Mouse (Mus musculus): ENCODE measurements around the gene Lipo3. TPM values are rescaled to one million over a fixed set of nuclear protein-coding genes. Genes with fewer than 3 reads are reported as not detected.
A peak's percentile ranks its signal among the peaks of the same experiment; 100 is the strongest.
"Not testable (repeated sequence)": the region's sequence is repeated elsewhere in the genome, so short reads cannot be mapped to it uniquely, and the experiment has no call there.

Gene Lipo3
- 11.9 and 12.2 TPM in 2 replicates for polyA plus RNA-seq (2015; fragmentation: Nextera tagmentation; extraction: Ambion mirVana)

DNA sequence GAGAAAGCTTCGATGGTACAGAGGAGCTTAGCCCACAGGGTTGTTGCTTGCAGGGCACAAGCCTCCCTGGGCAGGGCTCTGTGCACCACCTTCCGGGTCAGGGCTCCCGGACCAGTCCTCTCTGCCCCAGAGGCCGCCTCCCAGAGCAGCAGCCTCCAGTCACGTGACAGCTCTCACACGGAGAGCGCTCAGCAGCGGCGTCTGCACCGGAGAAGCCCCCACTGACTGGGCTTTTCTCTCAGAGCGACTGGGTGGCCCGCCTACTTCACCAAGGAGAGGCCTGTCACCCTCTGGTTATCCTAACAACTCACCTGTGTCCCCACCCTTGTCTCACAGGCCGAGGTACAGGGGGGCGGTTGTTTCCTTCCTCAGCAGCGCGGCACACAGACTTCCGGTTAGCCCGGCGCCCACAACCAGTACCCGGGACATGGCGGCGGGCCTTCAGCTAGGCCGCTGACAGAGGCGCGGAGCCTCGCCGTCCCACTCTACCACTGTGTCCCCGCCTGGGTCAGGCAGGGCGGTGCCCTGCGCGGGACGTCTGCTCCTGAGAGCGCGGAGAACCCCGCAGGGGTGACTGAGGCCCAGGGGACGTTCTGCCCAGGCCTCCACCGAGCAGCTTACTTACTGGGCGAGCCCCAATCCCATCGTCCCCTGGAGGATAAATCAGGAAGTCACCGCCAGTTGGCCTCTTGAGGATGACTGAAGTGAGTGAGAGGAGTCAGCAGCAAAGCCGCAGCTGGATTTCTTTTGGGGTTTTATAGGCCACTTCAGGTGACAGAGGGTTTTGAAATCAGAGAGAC lies at the start of gene Lipo3:
Gene Lipo3, minus strand, starts transcription at position 665 of the 800 bp plus-strand sequence.
- H3K36me3 ChIP-seq, result not testable (repeated sequence)
- WGBS, result 30% methylated on average over 13 of the region's 41 CpGs

DNA sequence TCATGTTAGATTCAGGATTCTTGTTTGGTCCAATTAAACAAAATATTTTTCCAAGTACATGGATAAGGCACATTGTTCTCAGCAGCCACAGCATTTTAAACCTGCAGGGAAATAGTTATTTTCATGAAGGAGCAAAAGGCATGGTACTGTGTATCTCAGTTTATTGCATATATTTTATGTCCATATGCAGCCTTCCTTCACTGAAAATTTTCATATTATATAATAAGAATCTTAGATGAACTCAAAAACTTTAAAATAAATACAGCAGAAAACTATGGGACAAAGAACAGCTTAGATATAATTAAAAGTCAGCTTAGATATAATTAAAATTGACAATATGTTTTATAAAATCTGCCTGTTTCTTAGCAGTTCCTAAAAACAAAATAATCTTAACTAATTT lies 25.6 kb upstream of the Lipo3 start, which contains the start of gene Lipo1:
Gene Lipo1, minus strand, starts transcription at position 101 of the 400 bp plus-strand sequence.
- not testable (repeated sequence) for H3K27me3 ChIP-seq; ATAC-seq (ENCODE audit: insufficient number of reproducible peaks, low FRiP score, low TSS enrichment, low read depth); H3K4me1 ChIP-seq; H3K27ac ChIP-seq; H3K4me3 ChIP-seq; H3K36me3 ChIP-seq; H3K9ac ChIP-seq; H3K4me2 ChIP-seq; H3K9me3 ChIP-seq

More for the DNA sequence above, at the start of gene Lipo3:
- H3K9ac ChIP-seq; H3K4me1 ChIP-seq; H3K27me3 ChIP-seq; H3K27ac ChIP-seq; ATAC-seq (ENCODE audit: insufficient number of reproducible peaks, low FRiP score, low TSS enrichment, low read depth); H3K9me3 ChIP-seq: not testable (repeated sequence)
- Histone ChIP-seq H3K4me3 (peak within 1 kb of the TSS; percentile 19; the same call in 1 of the 2 replicates), H3K4me2 (peak within 1 kb of the TSS; percentile 13; the same call in 1 of the 2 replicates)

DNA sequence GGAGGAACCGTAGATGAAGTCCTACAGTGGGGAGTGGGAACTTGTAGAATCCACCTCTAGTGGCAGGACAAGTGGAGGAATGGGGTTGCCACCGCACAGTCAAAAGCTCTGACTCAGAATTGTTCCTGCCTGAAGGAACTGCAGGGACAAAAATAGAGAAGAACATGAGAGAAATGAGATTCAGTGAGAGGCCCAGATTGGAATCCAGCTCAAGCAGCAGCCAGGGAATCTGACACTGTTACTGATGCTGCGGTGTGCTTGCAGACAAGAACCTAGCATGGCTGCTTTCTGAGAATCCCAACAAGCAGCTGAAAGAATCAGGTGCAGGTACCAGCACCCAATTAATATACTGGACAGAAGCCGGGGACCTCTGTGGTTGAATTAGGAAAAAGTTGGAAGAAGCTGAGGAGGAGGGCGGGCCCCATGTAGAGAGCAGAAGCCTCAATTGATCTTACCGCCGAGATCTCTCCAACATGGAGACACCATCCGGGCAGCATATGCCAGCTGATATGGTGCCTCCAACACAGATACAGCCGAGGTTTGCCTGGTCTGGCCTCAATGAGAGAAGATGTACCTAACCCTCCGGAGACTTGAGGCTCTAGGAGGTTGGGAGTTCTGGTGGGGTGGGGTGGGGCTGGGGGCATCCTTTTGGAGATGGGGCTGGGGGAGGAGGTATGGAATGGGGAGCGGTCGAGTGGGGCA lies 25.0 kb upstream of the Lipo3 start:
- no peak overlapping the region for H3K4me3 ChIP-seq
- no peak overlapping the region for H3K4me2 ChIP-seq
- WGBS, result 88% methylated on average over 12 of the region's 12 CpGs
- no peaks in the 10 kb centered on the region for H3K27me3 ChIP-seq
- no peaks in the 10 kb centered on the region for H3K4me1 ChIP-seq
- no peaks in the 10 kb centered on the region for H3K9me3 ChIP-seq
- no peaks in the 10 kb centered on the region for H3K36me3 ChIP-seq
- ATAC-seq (ENCODE audit: insufficient number of reproducible peaks, low FRiP score, low TSS enrichment, low read depth), result no peak
- no peak overlapping the region for H3K9ac ChIP-seq
- H3K27ac ChIP-seq, result no peak overlapping the region

DNA sequence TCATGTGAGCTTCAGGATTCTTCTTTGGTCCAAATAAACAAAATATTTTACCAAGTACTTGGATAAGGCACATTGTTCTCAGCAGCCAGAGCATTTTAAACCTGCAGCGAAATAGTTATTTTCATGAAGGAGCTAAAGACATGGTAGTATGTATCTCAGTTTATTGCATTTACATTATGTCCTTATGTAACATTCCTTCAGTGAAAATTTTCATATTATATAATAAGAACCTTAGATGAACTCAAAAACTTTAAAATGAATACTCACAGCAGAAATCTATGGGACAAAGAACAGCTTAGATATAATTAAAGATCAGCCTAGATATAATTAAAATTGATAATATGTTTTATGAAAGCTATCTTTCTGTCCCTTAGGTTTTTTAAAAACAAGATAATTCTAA lies 10.5 kb downstream of the Lipo3 start, which contains the start of gene Lipo2:
Gene Lipo2, minus strand, starts transcription at position 101 of the 400 bp plus-strand sequence.
- not testable (repeated sequence) for ATAC-seq (ENCODE audit: insufficient number of reproducible peaks, low FRiP score, low TSS enrichment, low read depth); H3K27me3 ChIP-seq; H3K27ac ChIP-seq; H3K9ac ChIP-seq; H3K4me1 ChIP-seq; H3K4me2 ChIP-seq; H3K36me3 ChIP-seq; H3K9me3 ChIP-seq; H3K4me3 ChIP-seq
- 88% methylated on average over 1 of the region's 1 CpGs for WGBS

DNA sequence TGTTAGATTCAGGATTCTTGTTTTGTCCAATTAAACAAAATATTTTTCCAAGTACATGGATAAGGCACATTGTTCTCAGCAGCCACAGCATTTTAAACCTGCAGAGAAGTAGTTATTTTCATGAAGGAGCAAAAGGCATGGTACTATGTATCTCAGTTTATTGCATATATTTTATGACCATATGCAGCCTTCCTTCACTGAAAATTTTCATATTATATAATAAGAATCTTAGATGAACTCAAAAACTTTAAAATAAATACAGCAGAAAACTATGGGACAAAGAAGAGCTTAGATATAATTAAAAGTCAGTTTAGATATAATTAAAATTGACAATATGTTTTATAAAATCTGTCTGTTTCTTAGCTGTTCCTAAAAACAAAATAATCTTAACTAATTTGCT lies 136.6 kb downstream of the Lipo3 start, which contains the start of gene Gm8978:
Gene Gm8978, minus strand, starts transcription at position 101 of the 400 bp plus-strand sequence.
- H3K27ac ChIP-seq; H3K9me3 ChIP-seq; H3K36me3 ChIP-seq; H3K4me3 ChIP-seq; H3K4me2 ChIP-seq; H3K4me1 ChIP-seq; ATAC-seq (ENCODE audit: insufficient number of reproducible peaks, low FRiP score, low TSS enrichment, low read depth); H3K9ac ChIP-seq; H3K27me3 ChIP-seq: not testable (repeated sequence)

DNA sequence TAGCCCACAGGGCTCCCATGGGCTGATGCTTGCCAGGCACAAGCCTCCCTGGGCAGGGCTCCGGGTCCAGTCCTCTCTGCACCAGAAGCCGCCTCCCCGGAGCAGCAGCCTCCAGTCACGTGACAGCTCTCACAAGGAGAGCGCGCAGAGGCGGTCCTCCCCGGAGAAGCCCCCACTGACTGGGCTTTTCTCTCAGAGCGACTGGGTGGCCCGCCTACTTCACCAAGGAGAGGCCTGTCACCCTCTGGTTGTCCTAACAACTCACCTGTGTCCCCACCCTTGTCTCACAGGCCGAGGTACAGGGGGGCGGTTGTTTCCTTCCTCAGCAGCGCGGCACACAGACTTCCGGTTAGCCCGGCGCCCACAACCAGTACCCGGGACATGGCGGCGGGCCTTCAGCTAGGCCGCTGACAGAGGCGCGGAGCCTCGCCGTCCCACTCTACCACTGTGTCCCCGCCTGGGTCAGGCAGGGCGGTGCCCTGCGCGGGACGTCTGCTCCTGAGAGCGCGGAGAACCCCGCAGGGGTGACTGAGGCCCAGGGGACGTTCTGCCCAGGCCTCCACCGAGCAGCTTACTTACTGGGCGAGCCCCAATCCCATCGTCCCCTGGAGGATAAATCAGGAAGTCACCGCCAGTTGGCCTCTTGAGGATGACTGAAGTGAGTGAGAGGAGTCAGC lies 172.0 kb downstream of the Lipo3 start:
- not testable (repeated sequence) for H3K27ac ChIP-seq, H3K36me3 ChIP-seq, H3K9me3 ChIP-seq, H3K27me3 ChIP-seq, H3K4me1 ChIP-seq
- H3K4me3 ChIP-seq, result peak overlapping the region; percentile 40
- 2% methylated on average over 11 of the region's 38 CpGs for WGBS
- peak overlapping the region; percentile 14; the same call in 1 of the 2 replicates for H3K9ac ChIP-seq
- ATAC-seq (ENCODE audit: insufficient number of reproducible peaks, low FRiP score, low TSS enrichment, low read depth), result peak; percentile 80
- H3K4me2 ChIP-seq, result peak overlapping the region; percentile 47

DNA sequence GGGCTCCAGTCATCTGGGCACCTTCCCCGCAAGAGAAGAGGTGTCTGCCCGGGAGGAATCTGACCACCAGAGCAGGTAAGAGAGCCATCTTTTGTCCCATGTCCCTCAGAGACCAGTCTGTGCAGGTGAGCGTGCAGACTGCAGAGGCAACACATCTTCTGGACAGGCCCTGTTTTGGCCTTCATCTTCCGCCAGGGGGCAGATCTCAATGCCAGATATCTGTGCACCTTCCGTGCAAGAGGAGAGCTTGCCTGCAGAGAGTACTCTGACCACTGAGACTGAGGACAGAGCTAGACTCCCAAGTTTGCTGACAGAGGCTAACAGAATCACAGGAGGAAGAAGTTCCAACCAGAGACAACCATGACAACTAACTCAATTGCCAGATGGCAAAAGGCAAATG lies 193.2 kb downstream of the Lipo3 start:
- not testable (repeated sequence) for ATAC-seq (ENCODE audit: insufficient number of reproducible peaks, low FRiP score, low TSS enrichment, low read depth); H3K27ac ChIP-seq; H3K4me2 ChIP-seq; H3K36me3 ChIP-seq; H3K4me1 ChIP-seq; H3K27me3 ChIP-seq; H3K9me3 ChIP-seq; H3K9ac ChIP-seq; H3K4me3 ChIP-seq
- 83% methylated on average over 5 of the region's 5 CpGs for WGBS

DNA sequence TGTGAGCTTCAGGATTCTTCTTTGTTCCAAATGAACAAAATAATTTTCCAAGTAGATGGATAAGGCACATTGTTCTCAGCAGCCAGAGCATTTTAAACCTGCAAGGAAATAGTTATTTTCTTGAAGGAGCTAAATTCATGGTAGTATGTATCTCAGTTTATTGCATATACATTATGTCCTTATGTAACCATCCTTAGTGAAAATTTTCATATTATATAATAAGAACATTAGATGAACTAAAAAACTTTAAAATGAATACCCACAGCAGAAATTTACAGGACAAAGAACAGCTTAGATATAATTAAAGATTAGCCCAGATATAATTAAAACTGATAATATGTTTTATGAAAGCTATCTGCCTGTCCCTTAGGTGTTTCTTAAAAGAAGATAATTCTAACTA lies 244.1 kb downstream of the Lipo3 start, which contains the start of gene Lipo4:
Gene Lipo4, minus strand, starts transcription at position 101 of the 400 bp plus-strand sequence.
- Histone ChIP-seq H3K4me1 (no peaks in the 10 kb centered on the region), H3K9ac (no peak within 1 kb of the TSS), H3K27ac (no peak within 1 kb of the TSS), H3K4me2 (no peak within 1 kb of the TSS), H3K27me3 (no peaks in the 10 kb centered on the region), H3K4me3 (no peak within 1 kb of the TSS), H3K36me3 (no peaks in the 10 kb centered on the region), H3K9me3 (no peaks in the 10 kb centered on the region)
- ATAC-seq (ENCODE audit: insufficient number of reproducible peaks, low FRiP score, low TSS enrichment, low read depth), result no peak

Small RNA genes lying within 50 kb of the gene (microRNA-seq; reads per million reads assigned to microRNA genes)
- not detected for gene Gm27440

Other genes starting within 250 kb of the Lipo3 start
- gene Lipo4, start 244.2 kb downstream of the Lipo3 start, polyA plus RNA-seq (2015; fragmentation: Nextera tagmentation; extraction: Ambion mirVana), result not detected in 2 replicates
- gene Gm8978, start 136.7 kb downstream of the Lipo3 start, polyA plus RNA-seq (2015; fragmentation: Nextera tagmentation; extraction: Ambion mirVana), result not detected in 2 replicates
- gene Lipo2, start 10.6 kb downstream of the Lipo3 start, polyA plus RNA-seq (2015; fragmentation: Nextera tagmentation; extraction: Ambion mirVana), result 0.27 and 0.42 TPM in 2 replicates
- not detected in 2 replicates for gene Lipo1, start 25.5 kb upstream of the Lipo3 start, polyA plus RNA-seq (2015; fragmentation: Nextera tagmentation; extraction: Ambion mirVana)
- gene Lipf, start 199.2 kb upstream of the Lipo3 start, polyA plus RNA-seq (2015; fragmentation: Nextera tagmentation; extraction: Ambion mirVana), result 0.17 TPM in 1 of 2 replicates, not detected in the other
- 8.6 and 9.1 TPM in 2 replicates for gene Lipk, start 246.3 kb upstream of the Lipo3 start, polyA plus RNA-seq (2015; fragmentation: Nextera tagmentation; extraction: Ambion mirVana)